Mouse (Mus musculus) small intestine, adult 2 months (tissue): ENCODE measurements at regions not wholly inside any gene's neighbourhood (a gene's known extent, or its start where the extent isn't known, plus 50 kb on each side); places are given as distances from the start of the nearest gene placed in this dataset.

Experiments
- H3K27ac ChIP-seq: fragments of 200-500 bp; 2 replicates; pipeline ENCODE4 v1.5.1; 2012; ENCODE audit warnings: low read depth, low read length, control low read depth, inconsistent platforms; ENCODE audit not compliant: insufficient read depth
- H3K27me3 ChIP-seq: fragments of 200-500 bp; 2 replicates; pipeline ENCODE4 v1.6.1; 2012; ENCODE audit warnings: mild to moderate bottlenecking, moderate library complexity, low read length, inconsistent platforms; ENCODE audit not compliant: control insufficient read depth, insufficient read depth
- H3K36me3 ChIP-seq: fragments of 200-500 bp; 2 replicates; pipeline ENCODE4 v1.6.1; 2012; ENCODE audit warnings: mild to moderate bottlenecking, low read length, control low read depth, inconsistent platforms; ENCODE audit not compliant: control insufficient read depth, insufficient read depth
- H3K4me1 ChIP-seq: fragments of 200-500 bp; 2 replicates; pipeline ENCODE4 v1.6.1; 2012; ENCODE audit warnings: low read length, inconsistent platforms, mixed read lengths; ENCODE audit not compliant: control insufficient read depth, insufficient read depth, insufficient read length
- H3K4me3 ChIP-seq: fragments of 200-500 bp; 2 replicates; pipeline ENCODE4 v1.5.1; 2012; ENCODE audit warnings: low read depth, mild to moderate bottlenecking, control low read depth, inconsistent platforms, low read length, moderate library complexity
- CTCF ChIP-seq: fragments of 200-500 bp; IDR thresholded peaks from 2 replicates; pipeline ENCODE4 v1.5.1; 2012; ENCODE audit warnings: low read depth, mild to moderate bottlenecking, control low read depth, inconsistent platforms, low read length, moderate library complexity, mixed read lengths; ENCODE audit not compliant: insufficient replicate concordance, insufficient read length; ENCODE audit errors: extremely low read depth
- POLR2A ChIP-seq: fragments of 200-500 bp; IDR thresholded peaks from 2 replicates; pipeline ENCODE4 v1.6.1; 2012; ENCODE audit warnings: low read depth, mild to moderate bottlenecking, control low read depth, inconsistent platforms, low read length, moderate library complexity
- WGBS: fragments of 180-500 bp; shearing (Covaris S2); methylation state at CpG from one replicate; pipeline ENCODE4 v1.1.7; 2018; 5-methylcytosine and 5-hydroxymethylcytosine counted together

DNA sequence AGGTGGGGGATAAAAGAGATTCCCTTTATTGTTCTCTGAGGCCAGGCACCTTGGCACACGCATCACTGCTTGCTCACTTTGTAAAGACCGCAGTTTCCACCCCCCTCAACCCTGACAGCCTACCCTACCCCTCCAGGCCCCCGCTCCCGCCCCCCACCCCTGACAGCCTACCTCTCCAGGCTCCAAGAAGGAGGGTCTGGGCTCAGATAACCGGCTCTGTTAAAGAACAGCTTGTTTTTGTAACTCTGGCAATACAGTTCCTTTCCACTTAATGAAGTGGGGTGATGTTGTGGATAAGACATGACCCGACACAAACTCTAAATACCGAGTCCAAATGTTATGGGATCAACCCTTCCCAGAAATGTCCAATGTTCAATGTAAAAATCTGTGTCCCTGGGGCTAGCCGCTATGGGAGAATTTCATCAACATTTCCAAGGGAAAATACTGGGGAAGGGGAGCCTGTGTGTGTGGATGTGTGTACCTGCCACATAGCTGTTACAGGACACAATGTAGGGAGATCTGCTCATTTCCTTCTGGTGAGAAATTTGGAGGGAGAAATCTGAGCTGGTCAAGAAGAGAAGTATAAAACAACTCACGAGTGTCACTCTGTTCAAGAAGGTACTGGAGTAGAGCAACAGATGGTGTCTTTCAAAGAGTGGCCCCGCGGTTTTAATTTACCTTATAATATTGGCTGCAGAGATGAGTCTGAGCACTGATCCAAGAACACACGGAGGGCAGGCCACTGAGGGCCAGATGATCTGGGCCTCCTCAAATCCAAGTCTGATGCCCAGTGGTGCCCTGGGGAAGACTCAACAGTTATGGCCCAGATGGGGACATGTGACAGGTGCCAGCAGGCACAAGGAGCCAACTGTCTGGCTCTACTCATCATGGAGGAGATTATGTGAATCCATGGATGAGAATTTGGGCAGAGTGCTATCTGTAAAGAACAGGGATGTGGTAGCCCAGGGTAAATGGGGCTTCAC, 76.7 kb downstream of the Gas1 start:
- Histone ChIP-seq H3K4me1 (no peaks in the 10 kb centered on the region), H3K27ac (no peak overlapping the region), H3K27me3 (no peaks in the 10 kb centered on the region), H3K4me3 (no peak overlapping the region), H3K36me3 (no peaks in the 10 kb centered on the region)
- TF ChIP-seq POLR2A (no peak), CTCF (no peak)
- WGBS = 79% methylated on average over 12 of the region's 12 CpGs

GRCm38 (mm10) chr13:60099469-60100129, 77.6 kb downstream of the Gas1 start:
- Histone ChIP-seq H3K4me3 (no peak overlapping the region), H3K27ac (no peak overlapping the region), H3K4me1 (no peaks in the 10 kb centered on the region), H3K36me3 (no peaks in the 10 kb centered on the region), H3K27me3 (no peaks in the 10 kb centered on the region)
- WGBS = 81% methylated on average over 14 of the region's 14 CpGs
- TF ChIP-seq POLR2A (no peak), CTCF (peak; percentile 29; the same call in 1 of the 2 replicates)

DNA sequence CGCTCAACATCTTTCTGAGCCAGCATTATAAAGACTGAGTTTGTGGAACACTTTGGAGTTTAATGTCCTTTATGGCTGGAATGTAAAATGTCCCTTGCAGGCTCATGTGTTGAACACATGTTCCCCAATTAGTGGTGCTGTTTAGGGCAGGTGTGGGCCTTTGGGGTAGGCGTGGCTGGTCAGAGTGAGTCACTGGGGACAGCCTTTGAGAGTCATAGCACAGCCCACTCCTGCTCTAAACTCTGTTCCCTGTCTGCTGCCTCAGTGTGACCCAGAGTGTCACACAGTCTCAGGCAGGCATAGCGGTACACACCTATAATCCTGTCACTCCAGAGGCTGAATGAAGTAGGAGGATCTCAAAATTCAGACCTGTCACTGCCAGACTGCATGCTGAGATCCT, 78.8 kb downstream of the Gas1 start:
- H3K27ac ChIP-seq = no peak overlapping the region
- TF ChIP-seq CTCF (no peak), POLR2A (no peak)
- no peaks in the 10 kb centered on the region for H3K4me1 ChIP-seq
- WGBS = 80% methylated on average over 3 of the region's 3 CpGs
- no peaks in the 10 kb centered on the region for H3K36me3 ChIP-seq
- no peaks in the 10 kb centered on the region for H3K27me3 ChIP-seq
- no peak overlapping the region for H3K4me3 ChIP-seq

- H3K27ac ChIP-seq = no peak overlapping the region
- 75% methylated on average over 6 of the region's 6 CpGs for WGBS
- H3K27me3 ChIP-seq = no peaks in the 10 kb centered on the region
- H3K4me3 ChIP-seq = no peak overlapping the region
- TF ChIP-seq POLR2A (no peak), CTCF (no peak)
- no peaks in the 10 kb centered on the region for H3K36me3 ChIP-seq
- no peaks in the 10 kb centered on the region for H3K4me1 ChIP-seq
These were observed 79.4 kb downstream of the Gas1 start for GRCm38 (mm10) chr13:60097776-60098175.

- 83% methylated on average over 8 of the region's 8 CpGs for WGBS
These were observed 90.5 kb downstream of the Gas1 start for GRCm38 (mm10) chr13:60086657-60087056.

DNA sequence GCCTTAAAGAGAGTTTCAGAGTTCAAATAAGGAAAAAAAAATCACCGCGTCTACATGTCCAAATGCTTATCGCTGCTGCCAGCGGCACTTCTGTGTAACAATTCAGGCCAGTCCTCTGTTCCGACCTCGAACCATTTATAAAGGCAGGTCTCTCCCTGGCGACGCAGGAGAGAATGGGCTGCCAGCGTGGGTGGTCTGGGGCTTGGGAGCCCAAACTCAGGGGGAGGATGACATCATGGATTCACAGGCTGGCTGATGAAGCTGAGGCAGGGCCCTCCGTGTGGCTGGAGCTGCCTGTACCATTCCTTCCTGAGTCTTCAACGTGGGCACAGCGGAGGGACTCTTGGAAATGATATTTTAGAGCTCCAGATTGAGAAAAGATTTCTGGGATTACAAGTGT, 92.2 kb downstream of the Gas1 start:
- no peaks in the 10 kb centered on the region for H3K36me3 ChIP-seq
- H3K4me1 ChIP-seq = no peaks in the 10 kb centered on the region
- TF ChIP-seq CTCF = no peak
- no peak for TF ChIP-seq POLR2A
- no peak overlapping the region for H3K27ac ChIP-seq
- 50% methylated on average over 12 of the region's 12 CpGs for WGBS
- no peaks in the 10 kb centered on the region for H3K27me3 ChIP-seq
- no peak overlapping the region for H3K4me3 ChIP-seq

More at GRCm38 (mm10) chr13:60086657-60087056, 90.5 kb downstream of the Gas1 start:
- no peaks in the 10 kb centered on the region for H3K27me3 ChIP-seq
- no peaks in the 10 kb centered on the region for H3K4me1 ChIP-seq
- TF ChIP-seq POLR2A = no peak
- no peak for TF ChIP-seq CTCF
- no peak overlapping the region for H3K27ac ChIP-seq
- H3K4me3 ChIP-seq = no peak overlapping the region
- H3K36me3 ChIP-seq = no peaks in the 10 kb centered on the region

DNA sequence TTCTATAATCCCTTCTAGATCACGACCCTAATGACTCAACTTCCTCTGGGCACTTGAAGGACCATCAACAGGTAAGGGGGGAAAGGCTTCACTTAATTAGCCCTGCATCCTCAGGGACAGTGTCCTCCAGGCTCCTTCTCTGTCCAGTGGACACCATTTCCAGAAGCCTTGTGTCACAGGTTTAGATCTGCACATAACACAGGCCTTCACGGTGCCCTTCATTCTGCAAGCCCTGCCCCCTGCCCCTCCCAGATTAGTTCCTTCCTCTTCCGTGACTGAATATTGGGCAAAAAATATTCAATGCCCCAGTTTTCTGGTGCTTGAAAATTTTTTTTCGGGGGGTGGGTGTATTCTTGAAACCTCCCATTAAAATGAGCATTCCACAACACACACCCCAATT, 92.9 kb downstream of the Gas1 start:
- Histone ChIP-seq H3K4me3 (no peak overlapping the region), H3K27ac (no peak overlapping the region), H3K27me3 (no peaks in the 10 kb centered on the region), H3K4me1 (no peaks in the 10 kb centered on the region), H3K36me3 (no peaks in the 10 kb centered on the region)
- TF ChIP-seq CTCF (no peak), POLR2A (no peak)
- WGBS = 71% methylated on average over 4 of the region's 4 CpGs
